Mouse (Mus musculus): ENCODE data around the gene Spem1. TPM values are rescaled to one million over a fixed set of nuclear protein-coding genes. Genes with fewer than 3 reads are reported as not detected.

The Spem1 gene
- total and polyA plus RNA-seq, 3 experiments = not detected

DNA sequence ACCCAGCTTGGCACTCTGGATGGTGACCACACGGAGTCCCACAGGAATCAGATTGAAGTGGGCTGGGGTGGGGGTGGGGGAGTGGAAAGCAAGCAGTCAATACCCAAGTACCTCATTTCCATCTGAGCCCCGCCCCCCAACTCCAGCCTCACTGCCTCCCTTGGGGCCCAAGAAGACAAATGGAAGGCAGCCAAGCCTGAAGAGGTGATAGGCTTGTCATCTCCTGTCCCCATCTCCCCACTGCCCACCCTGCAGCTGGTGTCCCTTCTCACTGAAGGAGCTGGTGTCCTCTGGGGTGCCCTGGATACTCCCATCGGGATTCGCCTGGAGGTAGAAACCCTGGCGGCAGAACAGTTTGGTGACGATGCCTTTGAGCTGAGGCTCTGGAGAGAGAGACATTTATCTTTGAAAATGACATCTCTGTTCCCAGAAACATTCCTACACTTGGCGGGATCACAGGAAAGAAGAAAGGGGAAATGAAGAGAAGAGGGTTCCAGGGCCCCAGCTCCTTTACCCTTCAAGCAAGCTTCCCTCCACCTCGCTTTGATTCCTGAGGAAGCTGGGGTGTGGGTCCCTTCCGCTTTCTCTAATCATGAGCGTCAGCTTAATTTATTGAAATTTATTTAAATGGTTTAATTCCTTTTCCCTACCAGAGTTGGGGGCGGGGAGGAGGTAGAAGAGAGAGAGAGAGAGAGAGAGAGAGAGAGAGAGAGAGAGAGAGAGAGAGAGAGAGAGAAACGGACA, 22.4 kb downstream of the Spem1 start:
- Histone ChIP-seq H3K27ac (ENCODE audit: insufficient read depth, low read depth) (peak overlapping the region; percentile 52), H3K4me1 (ENCODE audit: control insufficient read depth in 1 of 2, insufficient read depth in 2 of 2) (peaks cover 12 to 68% of the 10 kb centered on the region in 2 experiments), H3K79me2 (replicated peaks; ENCODE audit: control insufficient read depth, extremely low read depth, insufficient read depth, poor library complexity, severe bottlenecking) (no peaks in the 10 kb centered on the region), H3K27me3 (replicated peaks) (peaks cover 36% of the 10 kb centered on the region), H3K4me2 (ENCODE audit: insufficient read depth, low read depth, poor library complexity, severe bottlenecking) (peak overlapping the region; percentile 14; the same call in 1 of the 2 replicates), H3K9me3 (replicated peaks; ENCODE audit: low read length) (peaks cover 19% of the 10 kb centered on the region), H3K36me3 (replicated peaks in 1 of 2; ENCODE audit: control insufficient read depth in 1 of 2, insufficient read depth in 1 of 2, low read length in 1 of 2) (no peaks in the 10 kb centered on the region), H3K4me3 (replicated peaks in 1 of 3; ENCODE audit: low read depth in 2 of 3, low read length in 2 of 3, poor library complexity in 1 of 3) (peak overlapping the region; percentile 4 to 64 (median 49)), H3K9ac (ENCODE audit: insufficient read depth, low read depth) (peak overlapping the region; percentile 11; the same call in 1 of the 2 replicates)
- dilution Hi-C loops (cut with MboI; ENCODE audit: extremely low pct_ligation_motif_present, extremely low pct_unique_long_range_greater_than_20kb, low sequenced_read_pairs) (no loop called here), in situ Hi-C loops (cut with MboI; ENCODE audit: low pct_ligation_motif_present, low pct_unique_long_range_greater_than_20kb, low sequenced_read_pairs) (loop anchor here (5.0 kb wide), 1 partner anchor 78 kb away; the partner anchor contains the start of gene Tmem95)
- peak; percentile 96 for DNase-seq (ENCODE audit: extremely low read depth)
- TF ChIP-seq TBP (conservative IDR thresholded peaks at IDR 0.05; ENCODE audit: low read depth, low read length) (peak; percentile 84), MAX (IDR thresholded peaks at IDR 0.05; ENCODE audit: low read length) (0 out of 2 replicates have a peak, but pooled peaks have one; percentile 4), ZC3H11A (IDR thresholded peaks at IDR 0.05; ENCODE audit: low read depth, low read length) (no peak), JUN (IDR thresholded peaks at IDR 0.05; ENCODE audit: insufficient read depth, low read depth, low read length) (no peak), NELFE (IDR thresholded peaks at IDR 0.05; ENCODE audit: low read depth, low read length) (peak; percentile 15; the same call in 1 of the 2 replicates), CHD2 (IDR thresholded peaks at IDR 0.05; ENCODE audit: low read length) (peak; percentile 68), MEF2A (IDR thresholded peaks at IDR 0.05; ENCODE audit: borderline replicate concordance, low read depth, low read length) (peak; percentile 19; the same call in 1 of the 2 replicates), POLR2AphosphoS2 (IDR thresholded peaks at IDR 0.05; ENCODE audit: low read depth, low read length) (no peak), IRF4 (IDR thresholded peaks at IDR 0.05; ENCODE audit: low read depth, low read length) (no peak), SMC3 (IDR thresholded peaks at IDR 0.05; ENCODE audit: low read depth, low read length) (no peak), CHD1 (IDR thresholded peaks at IDR 0.05; ENCODE audit: low read depth, low read length) (no peak), ETS1 (conservative IDR thresholded peaks at IDR 0.05; ENCODE audit: low read depth, low read length) (peak; percentile 51), MAZ (IDR thresholded peaks at IDR 0.05; ENCODE audit: low read depth, low read length) (peak; percentile 61; the same call in 1 of the 2 replicates), TCF12 (IDR thresholded peaks at IDR 0.05; ENCODE audit: low read depth, low read length) (peak; percentile 47; the same call in 1 of the 2 replicates), PAX5 (IDR thresholded peaks at IDR 0.05; ENCODE audit: low read length) (no peak), GABPA (IDR thresholded peaks at IDR 0.05; ENCODE audit: insufficient replicate concordance, low read depth, low read length) (no peak), POLR2A (IDR thresholded peaks at IDR 0.05; ENCODE audit: low read depth, low read length) (no peak; the same call in none of the 2 replicates), ZKSCAN1 (IDR thresholded peaks at IDR 0.05; ENCODE audit: borderline replicate concordance, low read depth, low read length) (no peak), USF1 (IDR thresholded peaks at IDR 0.05; ENCODE audit: low read depth, low read length) (no peak), KAT2A (IDR thresholded peaks at IDR 0.05; ENCODE audit: insufficient replicate concordance, low read length) (0 out of 2 replicates have a peak, but pooled peaks have one; percentile 40), UBTF (IDR thresholded peaks at IDR 0.05; ENCODE audit: low read depth, low read length) (no peak), RCOR1 (conservative IDR thresholded peaks at IDR 0.05; ENCODE audit: low read depth, low read length) (no peak), BHLHE40 (IDR thresholded peaks at IDR 0.05; ENCODE audit: low read depth, low read length) (peak; percentile 29; the same call in 1 of the 2 replicates), JUND (conservative IDR thresholded peaks at IDR 0.05; ENCODE audit: low read depth, low read length) (no peak), MYC (IDR thresholded peaks at IDR 0.05; ENCODE audit: low read depth, low read length) (peak; percentile 46; the same call in 1 of the 2 replicates), CTCF (conservative IDR thresholded peaks at IDR 0.05 in 1 of 2, IDR thresholded peaks at IDR 0.05 in 1 of 2; ENCODE audit: low read depth in 2 of 2, low read length in 2 of 2) (no peak), MXI1 (IDR thresholded peaks at IDR 0.05; ENCODE audit: low read depth, low read length) (peak; percentile 51), ZNF384 (IDR thresholded peaks at IDR 0.05; ENCODE audit: low read depth, low read length) (no peak), SIN3A (IDR thresholded peaks at IDR 0.05; ENCODE audit: low read length) (peak; percentile 12; the same call in 1 of the 2 replicates), HCFC1 (IDR thresholded peaks at IDR 0.05; ENCODE audit: low read depth, low read length) (no peak)
